Mouse (Mus musculus) right cerebral cortex, adult 2 months (tissue): Measurements from ENCODE around the gene Gpc5.

Experiments
- DNase-seq, 2 experiments: peaks; one replicate each; pipeline ENCODE4 v3.0.0; 2021 to 2022; ENCODE audit warnings: low spot score in 2 of 2

The Gpc5 gene

DNA sequence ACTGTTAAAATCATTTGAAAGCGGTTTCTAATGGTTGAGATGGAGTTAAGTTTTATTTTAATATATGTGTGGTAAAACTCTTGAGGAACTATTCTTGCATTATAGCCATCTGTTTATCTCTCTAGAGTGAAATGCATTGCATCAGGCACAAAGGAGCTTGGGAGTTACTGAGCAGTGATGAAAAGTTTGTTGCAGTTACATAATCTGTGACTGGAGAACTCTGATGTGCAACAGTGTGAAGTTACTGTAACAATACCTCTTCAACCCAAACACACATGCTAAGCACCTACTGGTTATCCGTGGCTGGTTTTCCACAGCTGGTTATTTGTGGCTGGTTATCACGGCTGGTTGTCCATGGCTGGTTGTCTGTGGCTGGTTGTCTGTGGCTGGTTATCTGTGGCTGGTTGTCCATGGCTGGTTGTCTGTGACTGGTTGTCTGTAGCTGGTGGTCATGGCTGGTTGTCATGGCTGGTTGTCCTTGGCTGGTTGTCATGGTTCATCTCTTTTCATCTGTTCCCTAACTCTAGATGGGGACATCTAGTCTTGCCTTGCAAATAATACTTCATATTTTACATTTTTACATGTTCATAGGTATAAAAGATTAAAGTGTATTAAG, 273.4 kb downstream of the Gpc5 start:
- DNase-seq: no peak

- DNase-seq: no peak
Measured at GRCm38 (mm10) chr14:115369611-115370167, 277.7 kb downstream of the Gpc5 start.

DNA sequence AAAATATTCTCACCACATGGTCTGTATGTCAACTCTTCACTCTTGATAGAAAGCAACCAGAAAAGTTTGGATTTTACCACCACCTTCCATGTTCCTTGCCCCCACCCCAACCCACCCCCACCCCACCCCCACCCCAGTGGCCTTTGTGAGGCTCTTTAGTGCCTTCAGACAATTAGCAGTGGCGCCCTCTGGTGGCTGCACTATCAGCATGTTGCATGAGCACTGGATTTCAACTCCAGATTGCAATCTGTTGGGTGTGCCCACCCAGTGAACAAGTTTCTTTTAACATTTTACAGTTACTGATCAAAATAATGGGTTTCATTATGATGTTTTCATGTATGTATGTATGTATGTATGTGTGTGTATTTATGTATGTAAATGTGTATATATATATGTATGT, 279.1 kb downstream of the Gpc5 start:
- no peak for DNase-seq

DNA sequence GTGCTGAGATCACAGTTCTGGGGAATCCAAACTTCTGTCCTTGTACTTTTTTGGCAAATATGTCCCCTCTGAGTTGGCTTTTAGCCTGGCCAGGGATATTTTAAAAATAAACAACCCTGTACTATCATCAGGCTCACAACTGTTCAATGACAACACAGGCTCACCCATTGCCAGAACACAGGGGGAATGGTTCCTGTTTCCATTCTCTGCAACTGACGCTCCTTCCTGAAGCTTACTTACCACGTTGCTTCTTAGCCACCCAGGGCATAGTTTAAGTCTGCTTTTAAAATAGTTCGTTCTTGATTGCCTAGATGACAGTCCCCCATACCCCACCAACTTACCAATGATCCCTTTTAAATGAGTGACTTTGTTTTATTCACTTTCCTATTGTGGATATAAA, 299.8 kb downstream of the Gpc5 start:
- no peak for DNase-seq

GRCm38 (mm10) chr14:115392894-115393524, 301.0 kb downstream of the Gpc5 start:
- DNase-seq: peak; percentile 63 to 73

DNA sequence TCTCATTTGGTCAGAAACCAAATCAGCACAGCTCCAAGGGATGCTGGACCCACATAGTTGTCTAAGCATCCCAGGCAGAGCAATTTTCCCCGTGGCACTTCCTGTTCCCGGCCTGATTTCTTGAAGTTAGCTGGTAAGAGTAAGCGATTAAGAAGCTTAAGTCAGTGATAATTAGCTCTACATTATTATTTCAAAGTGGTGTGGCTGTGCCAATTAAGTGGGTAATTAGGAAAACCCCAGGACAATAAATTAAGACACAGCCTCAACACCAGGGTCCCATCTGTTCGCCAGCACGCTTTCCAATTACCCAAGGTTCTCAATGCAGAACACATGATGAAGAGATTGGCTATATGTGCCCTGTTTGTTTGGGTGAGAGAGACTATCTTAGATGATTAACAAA, 314.6 kb downstream of the Gpc5 start:
- DNase-seq: no peak

- DNase-seq: no peak
Measured at GRCm38 (mm10) chr14:115407309-115407930, 315.4 kb downstream of the Gpc5 start.

DNA sequence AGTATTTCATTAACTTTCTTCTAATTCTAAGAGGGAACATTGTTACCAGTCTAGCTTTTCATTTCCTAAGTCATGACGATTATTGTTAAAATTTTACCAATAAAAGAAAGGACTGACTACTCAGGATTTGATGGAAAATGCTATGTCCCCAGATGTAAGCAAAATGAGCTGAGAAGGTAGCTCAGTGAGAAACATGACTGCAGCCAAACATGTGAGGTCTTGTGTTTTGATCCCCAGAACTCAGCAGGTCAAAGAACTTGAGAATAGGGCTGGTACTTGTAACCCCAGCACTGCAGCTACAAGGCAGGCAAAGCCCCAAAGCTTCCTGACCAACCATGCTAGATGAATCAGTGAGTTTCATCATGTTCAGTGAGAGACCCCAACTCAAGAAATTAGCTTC, 318.9 kb downstream of the Gpc5 start:
- DNase-seq: no peak

DNA sequence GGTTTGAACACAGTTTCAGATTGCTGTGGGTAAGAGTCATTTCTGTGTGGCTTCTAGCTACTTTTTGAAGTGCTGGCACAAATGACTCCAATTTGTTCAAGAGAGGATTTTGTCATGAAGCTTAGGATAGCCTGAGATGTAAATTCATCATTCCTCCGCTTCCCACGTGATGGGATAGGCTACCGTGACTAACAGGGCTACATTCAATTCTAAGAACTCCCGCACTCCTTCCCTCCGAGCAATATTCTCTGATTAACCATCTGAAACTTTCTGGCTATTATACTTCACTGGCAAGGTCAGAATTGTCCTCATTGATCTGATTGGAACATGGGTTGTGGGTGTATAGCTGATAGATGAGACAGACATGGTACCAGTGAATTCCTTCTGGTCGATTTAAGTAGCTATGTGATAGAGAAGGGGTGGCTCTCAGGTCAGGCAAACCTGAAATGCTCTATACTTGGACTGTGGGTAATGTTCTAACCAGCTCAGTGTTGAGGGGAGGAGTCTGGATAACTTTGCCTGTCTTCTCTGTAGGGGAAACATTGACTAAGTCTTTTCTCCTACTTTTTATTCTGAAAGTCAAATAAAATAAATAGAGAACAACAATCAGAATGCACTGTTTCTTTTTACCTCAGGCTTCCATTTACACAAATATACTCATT, 319.6 kb downstream of the Gpc5 start:
- no peak for DNase-seq

GRCm38 (mm10) chr14:115412821-115413220, 320.8 kb downstream of the Gpc5 start:
- no peak for DNase-seq

- DNase-seq: no peak
Measured at GRCm38 (mm10) chr14:115413429-115413828, 321.4 kb downstream of the Gpc5 start.

- no peak for DNase-seq
Measured at GRCm38 (mm10) chr14:115414545-115414944, 322.5 kb downstream of the Gpc5 start.

DNA sequence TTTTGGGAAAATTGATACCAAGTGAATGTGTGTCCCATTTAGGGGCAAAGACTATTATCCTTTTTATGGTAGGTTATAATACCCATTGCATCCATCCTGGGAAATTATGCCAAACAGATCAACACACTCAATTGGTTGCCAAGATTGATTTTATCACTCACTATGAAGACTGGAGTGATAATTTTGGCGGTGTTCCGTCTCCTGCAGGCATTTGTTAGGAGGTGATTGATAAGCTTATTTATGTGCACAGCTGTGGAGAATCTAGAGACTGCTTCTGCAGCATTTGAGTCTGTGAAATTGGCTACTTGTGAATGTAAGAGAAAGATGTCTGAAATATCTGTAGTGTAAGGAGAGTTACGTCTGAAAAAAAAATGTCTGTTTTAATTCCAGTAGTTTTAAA, 340.0 kb downstream of the Gpc5 start:
- no peak for DNase-seq

GRCm38 (mm10) chr14:115432368-115432767, 340.4 kb downstream of the Gpc5 start:
- no peak for DNase-seq

GRCm38 (mm10) chr14:115436617-115437016, 344.6 kb downstream of the Gpc5 start:
- DNase-seq: no peak

- no peak for DNase-seq
Measured at GRCm38 (mm10) chr14:115444789-115445770, 353.1 kb downstream of the Gpc5 start.

- DNase-seq: peak; percentile 10 to 16
Measured at GRCm38 (mm10) chr14:115450938-115451337, 358.9 kb downstream of the Gpc5 start.

GRCm38 (mm10) chr14:115467960-115468359, 375.9 kb downstream of the Gpc5 start:
- DNase-seq: no peak

DNA sequence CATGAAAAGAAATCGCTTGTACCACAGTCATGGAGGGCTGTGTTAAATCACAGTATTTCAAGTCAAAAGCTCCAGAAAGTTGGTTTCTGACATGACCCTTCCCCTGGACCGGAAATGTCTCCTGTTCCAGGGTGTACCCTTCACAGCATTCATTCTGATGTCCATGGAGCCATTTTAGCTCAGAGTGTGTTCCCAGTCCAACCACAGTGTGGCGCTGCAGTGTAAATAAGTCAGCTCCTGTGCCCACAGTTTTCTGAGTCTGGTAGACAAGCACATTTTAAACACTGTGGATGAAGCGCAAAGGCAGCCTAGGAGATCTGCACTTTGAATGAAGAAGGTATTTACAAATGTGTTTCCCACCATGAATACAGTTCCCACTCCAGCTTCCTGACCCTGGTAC, 383.2 kb downstream of the Gpc5 start:
- DNase-seq: peak; percentile 60 to 71

GRCm38 (mm10) chr14:115477360-115477759, 385.3 kb downstream of the Gpc5 start:
- DNase-seq: no peak

GRCm38 (mm10) chr14:115485090-115485489, 393.1 kb downstream of the Gpc5 start:
- peak; percentile 41 to 59 for DNase-seq
